Mouse (Mus musculus): Measurements from ENCODE around the gene Psmb2.
A peak's percentile ranks its signal among the peaks of the same experiment; 100 is the strongest.

Gene Psmb2

DNA sequence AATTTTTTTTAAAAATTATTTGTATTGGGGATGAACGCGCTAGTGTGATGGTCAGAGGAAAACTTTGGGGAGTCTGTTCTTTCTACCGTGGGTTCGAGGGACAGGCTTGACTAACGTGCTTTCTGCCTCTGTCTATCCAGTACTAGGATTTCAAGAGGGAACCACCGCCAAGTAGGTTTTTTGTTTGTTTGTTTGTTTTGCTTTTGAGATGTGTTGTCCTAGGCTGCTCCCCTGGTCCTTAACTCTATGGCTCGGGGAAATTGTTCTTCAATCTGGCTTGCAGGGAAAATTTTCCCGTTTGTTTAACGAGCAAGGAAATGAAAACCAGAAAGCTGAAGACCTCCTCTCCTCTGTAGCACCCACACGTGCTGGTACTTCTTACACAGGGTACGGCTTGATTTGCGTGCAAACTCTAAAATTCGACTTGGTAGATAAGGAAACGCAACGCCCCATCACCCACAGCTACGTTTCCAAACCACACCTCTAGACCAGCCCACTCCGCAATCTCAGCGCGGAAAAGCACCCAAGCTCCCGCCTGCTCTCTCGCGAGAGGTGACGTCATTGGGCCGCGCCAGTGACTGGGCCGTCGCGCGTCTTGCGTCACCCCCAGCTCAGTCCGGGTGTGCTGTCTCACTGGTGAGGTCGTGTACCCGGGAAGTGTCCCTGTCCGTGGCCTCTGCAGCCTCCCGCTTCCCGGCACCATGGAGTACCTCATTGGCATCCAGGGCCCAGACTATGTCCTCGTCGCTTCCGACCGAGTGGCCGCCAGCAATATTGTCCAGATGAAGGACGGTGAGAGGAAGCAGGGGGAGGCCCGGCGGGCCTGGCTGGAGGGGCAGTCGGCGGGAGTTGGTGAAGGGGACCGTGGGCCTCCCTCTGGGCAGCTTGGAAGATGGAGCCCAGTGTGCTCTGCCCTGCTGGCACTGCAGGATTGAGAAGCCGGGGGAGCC is at the start of gene Psmb2:
Gene Psmb2 (plus strand): TSS at position 577 of the 950 bp plus-strand sequence.
- peak; percentile 97 to 99 for DNase-seq

DNA sequence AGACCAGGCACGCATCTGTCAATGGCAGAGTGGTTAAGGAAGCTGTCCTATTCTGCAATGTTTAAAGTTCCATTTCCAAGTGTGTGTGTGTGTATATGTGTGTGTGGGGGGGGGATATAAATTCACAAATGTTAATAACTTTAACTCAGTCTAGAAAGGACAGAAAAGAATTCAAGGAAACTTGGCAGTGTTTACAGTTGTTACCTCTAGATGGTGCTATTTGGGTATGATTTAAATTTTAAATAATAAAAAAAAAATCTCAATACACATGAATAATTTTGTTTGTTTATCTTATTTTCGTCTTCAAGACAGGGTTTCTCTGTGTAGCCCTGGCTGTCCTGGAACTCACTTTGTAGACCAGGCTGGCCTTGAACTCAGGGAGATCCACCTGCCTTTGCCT is 45.5 kb upstream of the Psmb2 start:
- DNase-seq, result no peak

DNA sequence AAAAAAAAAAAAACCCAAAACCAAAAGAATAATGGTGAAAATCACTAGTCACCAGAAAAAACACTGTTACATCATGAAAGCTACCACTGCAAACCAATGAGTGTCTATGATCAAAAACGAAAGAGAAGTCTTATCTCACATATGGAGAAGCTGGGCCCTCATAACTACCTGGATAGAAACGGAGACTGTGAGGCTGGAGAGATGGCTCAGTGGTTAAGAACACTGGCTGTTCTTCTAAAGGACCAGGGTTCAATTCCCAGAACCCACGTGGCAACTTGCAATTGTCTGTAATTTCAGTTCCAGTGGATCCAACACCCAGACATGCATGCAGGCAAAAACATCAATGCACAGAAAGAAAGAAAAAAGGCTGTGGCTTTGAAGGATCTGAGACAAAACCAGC is 44.8 kb upstream of the Psmb2 start:
- DNase-seq, result no peak

DNA sequence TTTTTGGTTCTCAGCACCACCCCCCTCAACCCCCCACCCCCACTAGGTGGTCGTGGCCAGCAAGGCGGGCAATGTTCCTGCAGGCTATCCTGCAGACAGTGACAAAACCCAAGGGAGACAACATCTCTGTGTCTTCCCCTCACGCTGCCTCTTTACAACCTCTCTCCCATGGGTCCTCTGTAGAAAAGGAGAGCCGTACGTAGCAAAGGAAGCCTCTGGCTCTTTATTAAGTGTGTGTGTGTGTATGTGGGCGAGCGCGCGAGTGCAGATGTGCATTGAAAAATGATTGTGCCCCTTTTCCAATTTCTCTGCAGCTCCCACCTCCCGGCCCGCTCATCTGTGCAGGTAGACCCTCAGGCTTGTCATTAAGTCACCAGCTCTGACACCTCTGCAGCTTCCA is 41.1 kb upstream of the Psmb2 start:
- DNase-seq, result no peak

DNA sequence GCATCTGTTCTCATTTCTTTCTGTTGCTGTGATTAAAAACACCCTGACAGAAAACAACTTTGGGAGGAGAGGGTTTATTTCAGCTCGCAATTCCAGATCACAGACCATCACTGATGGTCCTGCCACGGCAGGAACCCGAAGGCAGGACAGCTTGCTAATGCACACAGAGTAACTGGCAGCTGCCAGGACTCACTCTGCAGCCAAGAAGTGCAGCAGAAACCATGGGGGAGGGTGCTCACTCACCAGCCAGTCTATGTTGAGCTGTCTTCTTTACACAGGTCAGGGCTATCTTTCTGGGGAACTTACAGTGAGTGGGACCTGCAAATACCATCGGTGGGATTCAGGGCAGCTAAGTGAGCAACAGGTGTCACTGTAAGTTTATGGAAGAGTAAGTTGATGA is 40.0 kb upstream of the Psmb2 start:
- DNase-seq, result no peak

DNA sequence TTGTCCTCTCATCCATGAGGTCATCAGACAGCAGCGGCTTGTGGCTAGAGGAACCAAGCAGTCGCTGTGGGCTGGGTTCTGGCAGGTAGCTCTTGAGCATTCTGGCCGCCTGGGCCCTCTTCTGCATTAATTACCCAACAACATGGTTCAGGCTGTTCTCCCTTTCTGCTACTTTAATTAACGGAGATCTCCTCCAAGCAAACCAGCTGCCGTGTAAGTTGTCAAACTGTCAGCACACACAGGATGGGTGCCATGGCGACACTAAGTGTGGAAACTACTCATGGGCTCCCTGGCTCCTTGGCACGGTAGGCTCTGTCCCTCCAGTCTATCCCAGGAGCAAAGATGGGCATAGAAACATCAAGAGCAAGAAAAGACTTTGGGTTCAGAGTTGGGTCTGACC is 38.1 kb upstream of the Psmb2 start:
- no peak for DNase-seq

DNA sequence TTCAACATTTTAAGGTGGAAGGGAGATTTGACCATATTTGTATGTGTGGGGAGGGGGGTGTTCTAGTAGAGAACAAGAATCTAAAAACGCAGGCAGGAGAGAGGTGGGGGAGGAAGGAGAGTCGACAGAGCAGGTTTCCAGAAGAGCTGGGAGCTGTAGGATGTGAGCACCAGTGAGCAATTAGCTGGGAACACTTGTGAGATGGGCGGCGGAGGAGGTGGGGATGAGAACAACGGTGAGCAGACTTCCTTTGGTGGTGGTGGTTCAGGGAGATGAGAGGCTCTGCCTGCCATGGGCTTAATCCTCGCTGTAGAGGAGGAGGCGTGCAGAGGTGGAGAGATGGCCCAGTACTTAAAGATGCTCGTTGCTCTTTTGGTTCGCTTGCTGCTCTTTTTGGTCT is 35.5 kb upstream of the Psmb2 start:
- no peak for DNase-seq

DNA sequence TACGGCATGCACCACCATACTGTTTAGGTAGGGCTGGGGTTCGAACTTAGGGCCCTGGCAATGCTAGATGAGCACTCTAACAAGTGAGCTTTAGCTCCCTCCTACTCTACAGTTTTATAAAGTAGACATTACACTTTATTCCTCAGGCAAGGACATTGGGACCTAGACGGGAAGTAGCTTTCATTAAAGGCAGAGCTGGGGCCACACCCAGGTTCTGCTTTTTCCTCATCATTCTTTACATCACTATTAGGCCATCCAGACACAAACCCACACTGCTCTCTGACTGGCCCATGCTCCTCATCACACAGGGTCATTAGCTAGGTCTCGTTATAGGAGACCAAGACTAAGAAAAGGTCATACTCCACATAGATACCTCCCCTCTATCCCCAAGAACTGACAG is 33.6 kb upstream of the Psmb2 start:
- no peak for DNase-seq

DNA sequence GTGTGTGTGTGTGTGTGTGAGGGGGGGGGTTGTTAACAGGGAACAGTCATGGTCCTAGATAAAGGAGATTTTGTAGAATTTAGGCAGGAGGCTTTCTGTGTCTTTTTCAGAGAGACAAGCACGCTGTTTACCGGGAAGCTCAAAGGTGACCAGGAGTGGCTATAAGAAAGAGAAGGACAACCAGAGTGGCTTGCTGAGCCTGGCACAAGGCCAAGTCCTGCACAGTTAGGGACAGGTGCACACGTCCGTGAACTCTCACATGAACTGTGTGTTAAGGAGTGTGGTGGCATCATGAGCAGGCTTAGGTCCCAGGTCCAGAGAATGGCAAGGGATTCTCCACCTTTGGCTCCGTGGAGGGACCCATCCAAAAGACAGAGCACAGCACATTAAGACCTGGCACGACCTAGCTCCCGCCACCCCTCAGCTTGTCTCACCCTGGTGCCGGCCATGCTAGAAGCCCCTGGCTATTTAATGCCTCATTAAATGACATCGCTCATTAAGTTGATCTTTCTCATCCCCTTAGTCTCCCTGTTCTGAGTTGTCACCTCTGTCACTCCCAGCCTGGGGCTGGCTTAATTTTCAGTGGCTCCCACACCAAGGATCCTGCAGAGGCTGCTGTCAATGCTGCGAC is 33.0 kb upstream of the Psmb2 start:
- DNase-seq, result peak; percentile 7 to 14

DNA sequence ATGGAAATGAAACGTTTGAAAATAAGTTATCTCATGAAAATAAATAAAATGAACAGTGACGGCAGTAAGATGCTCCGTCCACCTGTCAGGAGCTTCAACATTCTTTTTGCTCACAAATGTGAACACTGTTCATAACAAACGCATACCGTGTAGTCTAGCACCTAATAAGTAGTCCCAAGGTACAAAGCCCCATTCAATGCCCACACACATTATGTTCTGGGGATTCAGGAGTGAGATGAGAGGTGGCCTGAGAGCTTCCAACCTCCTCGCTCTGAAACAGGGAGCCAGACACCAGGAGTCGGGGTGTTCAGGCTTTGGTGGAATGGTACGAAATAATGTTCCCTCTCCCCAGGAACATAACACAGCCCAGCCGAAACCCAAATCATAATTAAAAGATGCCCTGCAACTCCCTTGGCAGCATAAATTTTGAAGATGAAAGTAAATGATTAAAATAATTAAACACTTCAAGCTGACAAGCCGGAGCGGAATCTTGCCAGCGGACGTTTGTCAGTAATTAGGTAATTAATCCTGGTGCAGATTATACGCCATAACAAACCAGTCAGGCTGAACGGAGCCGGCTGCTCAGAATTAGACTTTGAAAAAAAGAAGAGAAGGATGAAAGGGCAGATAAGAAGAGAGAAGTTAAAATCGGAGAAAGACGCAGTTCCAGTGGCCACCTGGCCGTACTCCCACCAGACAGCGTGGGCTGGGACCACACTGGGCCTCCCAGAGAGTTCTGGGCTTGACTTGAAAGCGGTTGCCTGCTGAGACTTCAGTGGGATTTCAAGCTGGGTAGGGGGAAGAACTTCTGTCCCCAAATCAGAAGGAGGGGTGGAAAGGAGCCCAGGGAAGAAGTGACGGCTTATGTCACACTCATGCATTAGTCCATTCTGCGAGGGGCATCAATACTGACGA is 29.2 kb upstream of the Psmb2 start:
- peak; percentile 29 to 45 for DNase-seq

DNA sequence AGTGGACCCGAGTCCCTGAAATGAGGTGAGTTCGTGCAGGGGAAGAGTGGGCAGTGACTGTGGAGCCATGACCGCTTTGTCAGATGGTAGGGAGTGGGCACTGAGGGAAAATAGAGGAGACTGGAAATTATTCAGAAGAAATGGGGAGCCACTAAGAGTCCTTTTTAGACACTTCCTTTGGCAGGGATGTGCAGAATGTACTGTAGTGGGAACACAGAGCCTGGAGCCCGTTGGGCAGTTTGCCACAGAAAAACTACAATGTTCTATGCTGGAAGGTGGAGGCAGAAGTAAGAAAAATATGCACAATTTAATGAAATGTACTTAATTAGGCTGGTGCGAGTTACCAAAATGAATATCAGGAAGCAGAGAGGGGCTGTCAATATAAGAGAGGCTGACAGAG is 24.3 kb upstream of the Psmb2 start:
- no peak for DNase-seq

DNA sequence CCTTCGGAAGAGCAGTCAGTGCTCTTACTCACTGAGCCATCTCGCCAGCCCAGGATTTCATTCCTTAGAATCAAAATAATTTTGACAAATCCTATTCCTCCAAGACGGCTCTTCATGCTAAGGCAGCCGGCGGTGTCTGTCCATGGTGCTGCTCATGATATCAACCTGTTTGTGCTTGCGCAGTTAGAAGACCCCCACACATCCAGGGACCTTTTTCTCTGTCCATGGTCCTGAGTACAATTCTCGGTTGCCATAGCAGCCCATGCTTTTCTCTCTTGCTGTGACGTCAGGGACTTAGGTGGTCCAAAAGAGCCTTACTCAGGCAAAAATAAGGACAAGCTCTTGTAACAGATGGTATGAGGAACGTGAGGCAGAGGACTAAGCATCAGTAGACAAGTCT is 22.1 kb upstream of the Psmb2 start:
- DNase-seq, result peak in 1 of 2 experiments; percentile 5

DNA sequence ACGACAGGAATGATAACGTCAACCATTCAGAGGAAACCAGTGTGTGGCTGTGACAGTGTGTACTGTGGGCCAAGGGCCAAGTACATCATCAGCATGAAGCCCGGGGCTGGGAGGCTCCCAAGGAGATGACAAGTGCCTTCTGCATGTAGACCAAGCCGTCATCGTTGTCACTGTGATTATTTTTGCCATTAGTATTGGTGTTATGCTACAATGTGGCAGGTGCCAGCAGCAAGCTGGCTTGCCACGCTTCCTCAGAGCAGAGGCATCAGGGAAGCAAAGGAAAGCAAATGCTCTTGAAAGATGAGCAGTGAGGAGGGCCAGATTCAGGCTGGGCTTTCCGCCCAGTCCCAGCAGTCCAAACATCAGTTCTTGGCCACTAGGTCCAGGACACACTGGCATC is 16.2 kb upstream of the Psmb2 start:
- no peak for DNase-seq

DNA sequence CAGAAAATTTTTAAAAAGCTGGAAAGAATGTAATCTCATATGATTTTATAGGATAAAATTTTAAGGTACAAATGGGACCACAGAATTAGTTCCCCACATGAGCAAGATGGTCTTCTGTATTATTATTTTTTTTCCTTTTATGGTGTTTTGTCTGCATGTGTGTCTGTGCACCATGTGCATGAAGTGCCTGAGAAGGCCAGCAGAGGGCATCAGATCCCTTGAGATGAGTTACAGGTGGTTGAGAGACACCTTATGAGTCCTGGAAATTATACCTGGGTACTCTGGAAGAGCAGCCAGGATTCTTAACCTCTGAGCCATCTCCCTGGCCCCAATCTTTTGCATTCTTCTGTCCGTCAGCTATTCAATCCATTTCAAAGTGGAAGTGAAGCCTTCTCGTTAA is 10.4 kb upstream of the Psmb2 start:
- DNase-seq, result no peak

DNA sequence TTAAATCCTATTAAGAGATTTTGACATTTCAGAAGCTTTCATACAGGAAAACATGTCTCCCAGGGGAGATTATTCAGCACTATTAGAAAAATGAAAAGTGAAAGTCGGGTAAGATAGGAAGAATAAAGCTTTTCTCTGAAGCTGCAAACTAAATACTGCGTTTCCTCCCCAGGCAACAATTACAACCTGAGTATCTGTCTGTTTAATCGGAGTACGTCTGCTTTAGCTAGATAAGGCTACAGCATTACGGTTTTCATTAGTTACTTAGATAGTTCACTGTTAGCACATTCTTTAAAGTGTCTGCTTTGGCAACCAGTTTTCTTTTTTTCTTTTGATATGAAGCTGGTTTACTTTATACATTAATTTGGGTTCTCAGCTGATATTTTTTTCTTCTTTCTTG is 4.9 kb downstream of the Psmb2 start:
- no peak for DNase-seq

DNA sequence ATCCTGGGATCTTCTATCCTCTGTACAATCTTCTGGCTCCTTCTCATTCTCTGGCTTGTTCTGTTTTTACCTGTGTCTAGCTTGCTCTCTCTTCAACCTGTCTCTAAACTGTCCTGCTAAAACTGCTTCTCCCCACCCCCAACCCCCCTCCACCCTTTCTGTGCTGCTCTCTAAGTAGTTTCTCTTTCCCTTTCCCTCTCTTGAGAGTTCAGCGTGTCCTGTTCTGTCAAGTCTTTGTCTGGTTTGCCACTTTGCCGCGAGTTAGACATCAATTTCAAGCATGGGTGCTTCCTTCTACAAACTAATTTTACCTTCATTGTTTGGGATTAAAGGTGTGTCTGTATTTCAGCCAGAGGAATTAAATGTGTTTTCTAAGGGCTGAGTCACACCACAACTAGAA is 5.7 kb downstream of the Psmb2 start:
- no peak for DNase-seq

DNA sequence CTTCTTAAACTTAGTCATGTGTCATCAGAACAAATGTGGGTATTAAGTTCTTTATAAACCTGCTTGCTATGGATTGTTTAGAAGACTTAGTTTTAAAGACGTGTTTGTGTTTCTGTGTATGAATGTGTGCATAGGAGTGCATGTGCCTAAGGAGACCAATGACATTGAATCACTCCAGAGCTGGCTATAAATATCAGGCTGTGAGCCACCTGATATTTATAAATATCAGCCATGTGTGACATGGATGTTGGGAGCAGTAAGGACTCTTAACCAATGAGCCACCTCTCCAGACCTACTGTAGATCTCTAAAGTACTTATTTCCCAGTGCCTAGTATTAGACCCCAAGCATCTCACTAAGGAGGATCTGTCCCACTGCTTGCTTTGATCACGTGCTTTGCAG is 12.0 kb downstream of the Psmb2 start:
- DNase-seq, result no peak

DNA sequence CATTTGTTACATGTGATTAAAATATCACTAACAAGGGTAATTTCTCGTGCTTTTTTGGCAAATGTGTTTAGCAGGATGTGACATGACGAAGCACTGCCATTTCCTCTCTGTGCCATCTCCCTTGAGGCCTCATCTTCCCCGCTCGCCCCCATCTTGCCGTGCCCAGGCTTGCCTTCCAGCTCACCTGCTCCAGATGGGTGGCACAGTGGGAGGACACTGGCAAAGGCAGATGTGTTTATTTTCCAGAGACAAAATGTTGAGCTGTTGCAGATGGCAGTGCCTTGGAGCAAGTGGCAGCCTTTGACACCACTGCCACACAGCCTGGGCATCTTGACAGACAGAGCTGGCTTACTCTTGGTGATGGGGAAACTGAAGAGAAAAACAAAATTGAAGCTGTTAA is 15.6 kb downstream of the Psmb2 start:
- no peak for DNase-seq

DNA sequence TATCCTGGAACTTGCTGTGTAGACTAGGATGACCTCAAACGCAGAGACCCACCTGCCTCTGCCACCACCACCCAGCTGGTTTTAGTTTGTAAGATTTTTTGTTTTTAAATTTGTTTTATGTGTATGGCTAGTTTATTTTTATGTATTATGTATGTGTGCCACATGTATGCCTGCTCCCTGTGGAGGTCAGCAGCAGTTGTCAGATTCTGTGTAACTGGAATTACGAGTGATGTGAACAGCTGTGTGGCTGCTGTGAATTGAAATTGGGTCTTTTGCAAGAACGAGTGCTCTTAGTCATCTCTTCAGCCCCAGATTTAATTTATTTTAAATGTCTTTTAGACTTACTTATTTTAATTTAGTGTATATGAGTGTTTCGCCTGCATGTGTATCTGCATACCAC is 19.5 kb downstream of the Psmb2 start:
- no peak for DNase-seq

DNA sequence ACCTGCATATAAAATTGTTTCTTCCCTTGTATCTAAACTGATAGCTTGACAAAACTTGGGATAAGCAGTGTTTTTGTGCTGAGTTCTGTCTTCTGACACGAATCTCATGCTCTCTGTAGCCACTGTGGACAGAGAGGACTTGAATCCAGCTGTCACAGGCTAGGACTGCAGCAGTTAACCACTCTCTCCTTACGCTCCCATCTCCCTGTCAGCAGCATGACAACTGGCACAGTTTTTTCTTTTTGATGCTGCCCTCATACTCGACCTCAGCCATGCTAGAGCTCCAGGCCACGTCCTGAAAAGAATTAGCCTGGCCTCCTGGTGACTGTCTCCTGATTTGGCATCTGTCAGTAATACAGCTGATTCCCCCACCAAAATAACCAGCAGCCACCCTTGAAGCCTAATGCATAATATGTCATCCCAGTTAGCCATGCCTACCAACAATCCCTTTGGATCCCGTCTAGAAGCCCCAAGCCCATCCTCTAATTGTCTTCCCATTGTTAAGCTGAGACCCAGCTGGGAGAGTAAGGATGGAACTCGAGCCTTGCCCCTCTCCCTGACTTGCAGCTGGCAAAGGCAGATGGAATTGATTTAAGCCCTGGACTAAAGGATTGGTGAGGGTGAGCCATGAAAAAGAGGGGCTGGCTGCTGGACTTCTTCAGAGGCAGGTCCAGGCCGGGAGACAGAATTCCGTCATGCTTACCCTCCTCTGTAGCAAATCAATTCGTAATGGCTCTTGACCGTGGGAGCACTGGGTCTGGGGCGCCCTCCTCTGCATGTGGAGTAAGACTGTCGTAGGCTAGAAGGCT is 29.4 kb downstream of the Psmb2 start:
- DNase-seq, result no peak

DNA sequence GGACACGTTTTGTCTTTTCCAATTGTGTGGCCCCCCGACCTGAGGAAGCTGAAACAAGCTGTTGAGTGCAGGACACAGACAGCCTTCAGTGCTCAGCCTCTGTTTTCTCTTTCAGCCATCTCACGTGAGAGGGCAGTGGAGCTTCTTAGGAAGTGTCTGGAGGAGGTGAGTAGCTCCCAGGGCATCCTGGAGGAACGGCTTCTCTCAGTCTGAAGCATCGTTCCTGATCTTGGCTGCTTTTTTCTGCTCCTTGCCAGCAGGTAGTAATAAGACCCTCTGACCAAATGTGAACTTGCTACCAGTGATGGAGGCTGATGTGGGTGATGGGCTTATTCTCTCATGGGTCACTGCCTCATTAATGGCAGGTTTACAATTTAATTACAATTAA is 30.0 kb downstream of the Psmb2 start:
- DNase-seq, result no peak

DNA sequence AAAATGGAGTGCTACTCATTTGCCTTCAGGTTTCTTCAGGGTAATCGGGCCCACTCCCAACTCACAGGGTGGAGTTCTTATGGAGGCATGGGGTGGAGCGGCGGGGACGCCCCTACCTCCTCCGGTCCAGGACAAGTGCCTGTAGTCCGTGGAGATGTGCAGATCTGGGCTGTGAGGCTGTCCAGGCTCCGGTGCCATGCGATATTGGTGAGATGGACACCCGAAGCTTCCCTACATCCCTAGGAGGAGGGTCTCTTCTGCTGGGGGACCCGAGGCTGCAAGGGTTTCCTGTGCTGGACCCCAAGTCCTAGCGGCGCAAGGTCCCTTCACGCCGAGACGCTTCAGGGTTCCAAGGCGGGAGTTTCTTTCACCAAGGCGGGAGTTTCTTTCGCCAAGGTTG is 54.7 kb downstream of the Psmb2 start:
- DNase-seq, result no peak
